Mouse (Mus musculus): ENCODE measurements around the gene Per3.

Per3 gene

DNA sequence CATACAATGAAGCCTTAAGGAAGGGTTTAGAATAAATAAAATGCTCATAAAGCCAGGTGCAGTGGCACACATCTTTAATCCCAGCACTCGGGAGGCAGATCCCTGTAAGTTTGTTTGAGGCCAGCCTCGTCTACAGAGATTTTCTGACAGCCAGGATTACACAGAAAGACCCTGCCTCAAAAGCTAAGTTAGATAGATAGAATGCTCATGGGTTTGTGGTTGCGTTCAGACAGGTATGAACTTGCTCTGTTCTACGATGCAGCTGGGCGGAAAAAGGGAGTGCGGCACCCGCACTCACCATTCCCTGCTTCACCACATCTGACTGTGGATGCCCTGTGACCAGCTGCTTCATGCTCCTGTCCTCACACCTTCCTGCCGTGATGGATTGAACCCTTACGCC lies 65.0 kb downstream of the Per3 start:
- ChIA-PET POLR2A (interaction anchor here in 2 of 4 experiments (0.5 to 2.0 kb wide), 5 partner anchors 11 to 1548 kb away, joined by 3 to 7 read pairs (median 4); no protein-coding TSS in a partner anchor), CTCF (interaction anchor here in 3 of 4 experiments (0.7 to 2.7 kb wide), 11 partner anchors 11 to 316 kb away, joined by 3 to 12 read pairs (median 3); no protein-coding TSS in a partner anchor)

DNA sequence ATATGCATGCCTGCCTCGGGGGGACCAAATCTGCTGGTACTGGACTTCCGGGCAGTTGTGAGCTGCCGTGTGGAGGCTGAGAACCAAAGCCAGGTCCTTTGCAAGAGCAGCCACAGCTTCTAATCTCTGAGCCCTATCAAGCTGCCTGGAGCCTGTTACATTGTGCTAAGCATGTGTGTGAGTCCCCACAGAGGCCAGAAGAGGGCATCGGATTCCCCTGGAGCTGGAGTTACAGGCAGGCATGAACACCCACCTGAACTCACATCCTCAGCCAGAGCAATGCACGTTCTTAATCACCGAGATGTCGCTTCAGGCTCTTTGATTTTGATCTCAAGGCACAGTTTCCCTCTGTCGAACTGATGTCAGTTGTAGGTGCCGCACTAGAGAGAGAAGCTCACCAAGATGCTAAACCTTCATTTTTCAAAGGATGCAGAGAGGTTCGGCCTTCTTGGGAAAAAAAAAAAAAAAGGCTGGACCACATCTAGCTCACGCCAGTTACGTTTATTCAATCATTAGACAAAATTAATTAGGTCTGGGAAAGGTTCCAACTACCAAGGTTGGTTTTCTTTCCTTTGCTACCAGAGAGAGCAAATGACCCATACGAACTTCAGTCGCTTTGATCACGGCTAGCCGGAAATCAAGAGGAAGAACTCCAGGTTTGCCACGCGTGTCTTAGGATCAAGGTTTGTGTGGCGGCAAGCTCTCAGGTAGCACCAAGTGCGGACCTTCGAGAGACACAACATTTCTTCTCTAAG lies 66.1 kb downstream of the Per3 start:
- POLR2A ChIA-PET, result interaction anchor here in 2 of 4 experiments (0.6 to 2.0 kb wide), 5 partner anchors 10 to 66 kb away, joined by 3 to 7 read pairs (median 3); partner anchors contain the start of gene Per3 (in 1 of the 2)
- CTCF ChIA-PET, result interaction anchor here (0.6 to 1.8 kb wide), 28 partner anchors 9 to 1435 kb away, joined by 3 to 10 read pairs (median 4); no protein-coding TSS in a partner anchor

DNA sequence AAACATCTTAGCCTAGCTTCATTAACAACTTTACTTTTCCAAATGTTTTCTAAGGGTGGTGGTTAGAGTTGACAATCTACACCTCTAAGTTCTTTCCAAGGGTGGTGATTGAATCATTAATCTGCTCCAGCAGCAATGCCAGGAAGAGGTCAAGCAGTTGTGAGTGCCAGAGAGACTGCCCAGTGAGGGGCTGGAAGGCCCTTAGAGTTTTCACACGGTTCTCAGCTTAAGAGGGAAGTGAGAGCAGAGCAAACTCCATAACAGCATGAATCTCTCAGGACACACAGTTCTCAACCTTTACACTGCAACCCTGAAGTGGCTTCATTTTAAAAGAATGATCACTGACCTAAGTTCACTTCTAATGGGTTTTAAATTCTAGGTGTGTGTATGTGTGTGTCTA lies 69.3 kb downstream of the Per3 start:
- ChIA-PET CTCF (no interaction called here), POLR2A (no interaction called here)

- POLR2A ChIA-PET, result no interaction called here
- CTCF ChIA-PET, result interaction anchor here in 1 of 4 experiments (0.7 to 0.8 kb wide), 2 partner anchors 166 to 169 kb away, joined by 3 read pairs; no protein-coding TSS in a partner anchor
Measured at GRCm38 (mm10) chr4:150973264-150973663, 71.2 kb downstream of the Per3 start.

DNA sequence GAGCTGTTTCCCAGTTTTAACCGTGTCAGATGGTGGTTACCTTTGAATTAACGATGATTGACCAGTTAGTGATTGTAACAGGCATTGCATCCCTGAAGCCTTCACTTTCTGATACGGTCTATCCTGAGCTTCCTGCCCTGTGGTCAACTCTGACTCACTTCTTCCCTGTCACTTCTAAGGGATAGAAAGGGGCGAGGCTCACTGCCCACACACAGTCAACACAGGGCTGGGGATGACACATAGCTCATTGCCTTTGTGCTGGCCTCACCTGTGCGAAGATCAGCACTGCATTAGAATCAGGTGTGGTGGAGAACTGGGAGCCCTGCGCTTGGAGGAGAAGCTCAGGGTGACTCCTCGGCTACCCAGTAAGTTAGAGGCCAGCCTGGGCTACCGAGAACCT lies 75.5 kb downstream of the Per3 start:
- ChIA-PET POLR2A (interaction anchor here in 3 of 4 experiments (0.6 to 1.5 kb wide), 6 partner anchors 10 to 171 kb away, joined by 3 to 7 read pairs (median 4); no protein-coding TSS in a partner anchor), CTCF (interaction anchor here in 3 of 4 experiments (0.7 to 2.5 kb wide), 17 partner anchors 9 to 313 kb away, joined by 3 to 29 read pairs (median 4); no protein-coding TSS in a partner anchor)

DNA sequence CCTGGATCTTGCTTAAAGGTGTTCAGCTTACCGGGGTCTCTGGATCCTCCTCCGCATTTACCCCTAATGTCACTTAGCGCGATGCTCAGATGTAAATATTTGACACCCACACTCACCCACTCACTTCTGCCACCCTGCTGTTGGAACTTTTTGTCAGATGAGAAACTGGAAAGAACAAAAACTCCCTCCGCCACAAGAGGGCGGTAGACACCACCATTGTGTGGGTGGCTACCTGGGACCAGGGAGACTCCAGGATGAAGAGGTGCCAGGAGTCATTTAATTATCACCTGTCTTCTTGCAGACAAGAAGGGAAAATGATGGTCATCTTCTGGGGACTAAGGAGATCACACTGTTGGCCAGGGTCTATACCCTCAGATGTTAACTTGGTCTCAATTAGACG lies 77.9 kb downstream of the Per3 start:
- ChIA-PET POLR2A (no interaction called here), CTCF (interaction anchor here in 3 of 4 experiments (0.6 to 3.4 kb wide), 26 partner anchors 11 to 342 kb away, joined by 3 to 33 read pairs (median 6); no protein-coding TSS in a partner anchor)

DNA sequence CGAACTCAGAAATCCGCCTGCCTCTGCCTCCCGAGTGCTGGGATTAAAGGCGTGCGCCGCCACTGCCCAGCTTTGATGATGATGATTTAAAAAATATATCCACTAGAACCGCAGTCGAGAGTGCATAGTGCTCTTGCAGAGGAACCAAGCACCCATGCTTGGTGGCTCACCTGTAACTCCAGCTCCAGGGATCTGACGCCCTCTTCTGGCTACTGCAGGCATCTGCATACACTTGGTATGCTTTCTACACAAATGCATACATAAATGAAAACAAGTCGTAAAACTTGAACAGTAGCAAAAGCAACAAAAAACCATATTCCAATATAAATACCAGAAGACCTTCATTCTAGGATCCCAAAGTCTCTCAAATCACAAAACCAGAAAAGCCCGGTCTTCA lies 78.9 kb downstream of the Per3 start:
- ChIA-PET CTCF (interaction anchor here (0.7 to 3.4 kb wide), 42 partner anchors 8 to 669 kb away, joined by 3 to 33 read pairs (median 4); no protein-coding TSS in a partner anchor), POLR2A (interaction anchor here in 3 of 4 experiments (0.6 to 1.6 kb wide), 6 partner anchors 50 to 401 kb away, joined by 3 to 5 read pairs (median 3); no protein-coding TSS in a partner anchor)

DNA sequence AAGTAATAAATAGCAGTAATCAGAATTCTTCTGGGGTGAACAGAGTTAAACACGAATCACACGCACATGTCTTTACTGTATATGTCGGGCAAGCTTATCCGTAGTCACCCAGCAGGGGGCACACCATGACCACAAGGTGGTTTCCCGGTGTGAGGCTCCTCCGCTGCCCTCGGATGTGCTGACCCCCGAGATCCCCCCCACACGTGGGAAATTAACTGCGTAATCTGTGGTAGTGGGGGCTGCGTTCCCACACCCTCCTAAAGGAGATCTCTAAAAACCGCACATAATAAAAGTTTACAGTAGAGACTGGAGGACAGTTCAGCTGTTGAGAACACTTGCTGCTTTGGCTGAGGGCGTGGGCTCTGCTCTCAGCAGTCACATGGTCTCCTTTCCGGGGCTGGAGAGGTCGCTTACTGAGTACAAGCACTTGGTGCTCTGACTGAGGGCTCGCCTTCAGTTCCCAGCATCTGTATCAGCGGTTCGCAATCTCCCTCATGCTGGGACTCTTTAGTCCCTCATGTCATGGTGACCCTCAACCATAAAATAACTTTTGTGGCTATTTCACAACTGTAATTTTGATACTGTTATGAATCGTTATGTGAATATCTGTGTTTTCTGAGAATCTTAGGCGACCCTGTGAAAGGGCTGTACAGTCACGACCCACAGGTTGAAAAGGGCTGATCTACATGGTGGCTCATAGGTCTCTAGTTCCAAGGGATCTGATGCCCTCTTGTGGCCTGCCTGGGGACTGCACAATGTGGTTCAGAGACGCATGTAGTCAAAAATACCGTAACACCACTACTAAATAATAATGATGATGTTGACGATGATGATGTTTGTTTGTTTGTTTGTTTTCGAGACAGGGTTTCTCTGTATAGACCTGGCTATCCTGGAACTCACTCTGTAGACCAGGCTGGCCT lies 79.6 kb downstream of the Per3 start:
- ChIA-PET POLR2A (interaction anchor here in 3 of 4 experiments (0.6 to 1.6 kb wide), 11 partner anchors 14 to 309 kb away, joined by 3 to 5 read pairs (median 3); no protein-coding TSS in a partner anchor), CTCF (interaction anchor here (0.5 to 3.4 kb wide), 72 partner anchors 8 to 700 kb away, joined by 3 to 33 read pairs (median 4); partner anchors contain the start of genes Park7 (in 1 of the 4), Slc45a1 (in 1 of the 4) and Tnfrsf9 (in 1 of the 4))

DNA sequence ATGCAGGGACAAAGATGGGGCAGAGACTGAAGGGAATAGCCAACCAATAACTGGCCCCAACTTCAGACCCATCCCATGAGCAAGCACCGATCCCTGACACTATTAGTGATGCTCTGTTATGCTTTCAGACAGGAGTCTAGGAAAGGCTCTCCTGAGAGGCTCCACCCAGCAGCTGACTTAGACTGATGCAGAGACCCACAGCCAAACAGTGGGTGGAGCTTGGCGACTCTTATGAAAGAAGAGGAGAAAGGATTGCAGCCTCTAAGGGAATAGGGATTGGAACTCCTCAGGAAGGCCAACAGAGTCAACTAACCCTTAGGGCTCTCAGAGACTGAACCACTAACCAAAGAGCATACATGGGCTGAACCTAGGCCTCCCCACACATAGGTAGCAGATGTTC lies 80.8 kb downstream of the Per3 start:
- ChIA-PET POLR2A (interaction anchor here in 2 of 4 experiments (0.6 to 1.6 kb wide), 4 partner anchors 13 to 436 kb away, joined by 3 to 4 read pairs (median 3); no protein-coding TSS in a partner anchor), CTCF (interaction anchor here (0.6 to 3.4 kb wide), 21 partner anchors 12 to 662 kb away, joined by 3 to 33 read pairs (median 4); partner anchors contain the start of gene Slc45a1 (in 1 of the 4))

- ChIA-PET POLR2A (interaction anchor here in 2 of 4 experiments (0.7 to 0.9 kb wide), 3 partner anchors 20 to 48 kb away, joined by 3 read pairs; partner anchors contain the start of genes Park7 (in 1 of the 2) and Tnfrsf9 (in 1 of the 2)), CTCF (interaction anchor here in 1 of 4 experiments (1.9 kb wide), 1 partner anchor 36 kb away, joined by 7 read pairs; no protein-coding TSS in a partner anchor)
Measured at GRCm38 (mm10) chr4:150962231-150962630, 82.2 kb downstream of the Per3 start.

- ChIA-PET POLR2A (interaction anchor here in 1 of 4 experiments (1.4 kb wide), 1 partner anchor 21 kb away, joined by 3 read pairs; no protein-coding TSS in a partner anchor), CTCF (interaction anchor here in 1 of 4 experiments (1.0 kb wide), 1 partner anchor 33 kb away, joined by 3 read pairs; no protein-coding TSS in a partner anchor)
Measured at GRCm38 (mm10) chr4:150958536-150958935, 85.9 kb downstream of the Per3 start.

GRCm38 (mm10) chr4:150957106-150957458 lies 87.4 kb downstream of the Per3 start:
- POLR2A ChIA-PET, result interaction anchor here in 3 of 4 experiments (0.5 to 1.9 kb wide), 7 partner anchors 9 to 687 kb away, joined by 3 to 4 read pairs (median 3); no protein-coding TSS in a partner anchor
- CTCF ChIA-PET, result interaction anchor here in 3 of 4 experiments (0.5 to 2.7 kb wide), 11 partner anchors 7 to 665 kb away, joined by 3 to 12 read pairs (median 4); no protein-coding TSS in a partner anchor

GRCm38 (mm10) chr4:150956369-150957105 lies 87.9 kb downstream of the Per3 start:
- ChIA-PET POLR2A (interaction anchor here in 2 of 4 experiments (1.1 to 1.9 kb wide), 6 partner anchors 9 to 313 kb away, joined by 3 to 4 read pairs (median 4); no protein-coding TSS in a partner anchor), CTCF (interaction anchor here in 3 of 4 experiments (0.5 to 2.7 kb wide), 14 partner anchors 8 to 664 kb away, joined by 3 to 12 read pairs (median 3); no protein-coding TSS in a partner anchor)

Data from embryonic stem cell, embryonic (primary cell).